Mouse (Mus musculus) midbrain, embryonic 12.5 days (tissue): Measurements from ENCODE around the gene Terb2. TPM values are rescaled to one million over a fixed set of nuclear protein-coding genes. Genes with fewer than 3 reads are reported as not detected.

Experiments used
- ATAC-seq: fragments of 200-750 bp; cut with Nextera tagmentation; 2 replicates; pipeline ENCODE4 v1.8.0; 2017; ENCODE audit warnings: low read depth, moderate TSS enrichment, moderate library complexity; ENCODE audit not compliant: low FRiP score
- H3K27ac ChIP-seq: fragments of 300-500 bp; sonication (generic); replicated peaks from 2 replicates; pipeline ENCODE4 v1.5.1; 2016; ENCODE audit warnings: mild to moderate bottlenecking
- H3K27me3 ChIP-seq: fragments of 300-500 bp; sonication (generic); 2 replicates; pipeline ENCODE4 v1.6.1; 2016; ENCODE audit warnings: mild to moderate bottlenecking
- H3K36me3 ChIP-seq: fragments of 300-500 bp; sonication (generic); 2 replicates; pipeline ENCODE4 v1.6.1; 2016
- H3K4me1 ChIP-seq: fragments of 300-500 bp; sonication (generic); 2 replicates; pipeline ENCODE4 v1.6.1; 2016
- H3K4me2 ChIP-seq: fragments of 300-500 bp; sonication (generic); replicated peaks from 2 replicates; pipeline ENCODE4 v1.6.1; 2016; ENCODE audit warnings: mild to moderate bottlenecking, moderate library complexity
- H3K4me3 ChIP-seq: fragments of 300-500 bp; sonication (generic); 2 replicates; pipeline ENCODE4 v1.5.1; 2016; ENCODE audit warnings: mild to moderate bottlenecking
- H3K9ac ChIP-seq: fragments of 300-500 bp; sonication (generic); replicated peaks from 2 replicates; pipeline ENCODE4 v1.6.1; 2016; ENCODE audit warnings: mild to moderate bottlenecking, moderate library complexity
- H3K9me3 ChIP-seq: fragments of 300-500 bp; sonication (generic); 2 replicates; pipeline ENCODE4 v1.6.1; 2016; ENCODE audit warnings: mild to moderate bottlenecking
- WGBS: fragments of 180-500 bp; shearing (Covaris S2); methylation state at CpG from one replicate; pipeline ENCODE4 v1.1.7; 2016; 5-methylcytosine and 5-hydroxymethylcytosine counted together
- polyA plus RNA-seq: library from polyadenylated mRNA; unstranded; fragments of >200 nt; fragmentation: Nextera tagmentation; extraction: Ambion mirVana; gene quantifications from 2 replicates; pipeline ENCODE4 v1.2.1, GENCODE M21; 2016

Terb2 gene
- polyA plus RNA-seq, 1 experiment from 2014 or later, result not detected

DNA sequence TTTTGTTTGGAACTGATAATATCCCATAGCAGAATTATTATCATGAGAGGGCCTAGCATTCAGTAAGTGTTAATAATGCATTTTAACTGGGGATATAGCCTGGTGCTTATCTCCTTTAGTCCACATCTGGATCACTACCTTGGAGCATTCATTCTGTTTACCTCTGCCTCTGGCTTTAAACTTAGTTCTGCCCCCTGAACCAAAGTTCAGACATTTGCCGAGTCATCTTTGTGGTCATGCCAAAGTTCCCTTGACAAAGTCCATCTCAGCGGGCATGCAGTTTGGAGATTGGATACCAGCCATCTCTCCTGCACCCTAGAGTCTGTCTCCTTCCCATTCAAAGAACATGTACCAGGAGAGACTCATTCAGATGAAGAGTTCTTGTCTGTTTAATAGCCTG lies 49.4 kb downstream of the Terb2 start:
- Histone ChIP-seq H3K9ac (no peak overlapping the region), H3K4me2 (peak overlapping the region; percentile 86), H3K36me3 (no peaks in the 10 kb centered on the region), H3K27me3 (no peaks in the 10 kb centered on the region), H3K4me3 (peak overlapping the region; percentile 56), H3K27ac (no peak overlapping the region), H3K4me1 (peaks cover 10% of the 10 kb centered on the region), H3K9me3 (no peaks in the 10 kb centered on the region)
- WGBS, result 83% methylated on average over 2 of the region's 2 CpGs
- ATAC-seq, result no peak

DNA sequence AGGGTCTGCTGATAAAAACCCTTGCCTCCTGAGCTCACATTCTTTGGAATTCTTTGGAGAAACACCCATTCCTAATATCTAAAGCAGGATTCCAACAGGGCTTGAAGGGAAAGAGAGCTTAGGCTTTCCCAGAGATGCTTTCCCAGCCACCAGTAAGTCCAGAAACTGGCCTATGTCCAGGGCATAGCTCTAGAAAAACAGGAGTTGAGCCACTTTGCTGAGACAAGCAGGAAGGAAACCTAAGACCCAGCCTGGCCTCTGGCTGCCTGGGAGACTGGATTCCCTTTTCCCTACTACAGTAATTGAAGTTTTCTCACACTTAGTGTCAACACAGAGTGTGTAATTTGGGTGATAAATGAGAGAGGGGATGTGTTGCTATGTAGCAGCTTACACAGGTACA lies 50.2 kb downstream of the Terb2 start:
- Histone ChIP-seq H3K4me2 (no peak overlapping the region), H3K4me1 (peaks cover 10% of the 10 kb centered on the region), H3K9ac (no peak overlapping the region), H3K36me3 (no peaks in the 10 kb centered on the region), H3K27ac (no peak overlapping the region), H3K9me3 (no peaks in the 10 kb centered on the region), H3K27me3 (no peaks in the 10 kb centered on the region), H3K4me3 (no peak overlapping the region)
- ATAC-seq, result no peak

GRCm38 (mm10) chr2:122237891-122238470 lies 51.9 kb downstream of the Terb2 start:
- H3K27ac ChIP-seq, result no peak overlapping the region
- H3K36me3 ChIP-seq, result no peaks in the 10 kb centered on the region
- no peak for ATAC-seq
- WGBS, result 93% methylated on average over 2 of the region's 2 CpGs
- no peak overlapping the region for H3K4me2 ChIP-seq
- H3K27me3 ChIP-seq, result no peaks in the 10 kb centered on the region
- peaks cover 10% of the 10 kb centered on the region for H3K4me1 ChIP-seq
- no peak overlapping the region for H3K4me3 ChIP-seq
- no peak overlapping the region for H3K9ac ChIP-seq
- H3K9me3 ChIP-seq, result no peaks in the 10 kb centered on the region

DNA sequence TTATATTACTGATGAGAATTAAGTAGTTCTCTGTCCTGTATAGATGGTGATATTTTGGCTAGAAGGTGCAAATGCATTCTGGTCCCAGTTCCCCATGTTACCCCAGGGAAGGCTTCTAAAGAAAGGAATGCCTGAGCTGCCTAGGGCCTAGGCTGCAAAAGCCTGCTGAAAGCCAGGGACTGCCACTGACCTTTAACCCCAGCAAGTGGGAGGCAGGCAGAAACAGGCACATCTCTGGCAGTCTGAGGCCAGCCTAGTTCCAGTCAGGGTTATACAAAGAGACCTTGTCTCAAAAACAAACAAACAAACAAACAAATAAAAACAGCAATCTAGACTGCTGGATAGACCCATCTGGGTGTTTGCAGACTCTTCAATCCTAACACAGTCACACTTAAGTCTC lies 54.7 kb downstream of the Terb2 start:
- no peak for ATAC-seq
- H3K9ac ChIP-seq, result no peak overlapping the region
- no peaks in the 10 kb centered on the region for H3K27me3 ChIP-seq
- H3K4me1 ChIP-seq, result 0 out of 2 replicates have a peak, but pooled peaks cover 2% of the 10 kb centered on the region
- no peaks in the 10 kb centered on the region for H3K9me3 ChIP-seq
- H3K27ac ChIP-seq, result no peak overlapping the region
- no peak overlapping the region for H3K4me3 ChIP-seq
- H3K36me3 ChIP-seq, result no peaks in the 10 kb centered on the region
- no peak overlapping the region for H3K4me2 ChIP-seq

DNA sequence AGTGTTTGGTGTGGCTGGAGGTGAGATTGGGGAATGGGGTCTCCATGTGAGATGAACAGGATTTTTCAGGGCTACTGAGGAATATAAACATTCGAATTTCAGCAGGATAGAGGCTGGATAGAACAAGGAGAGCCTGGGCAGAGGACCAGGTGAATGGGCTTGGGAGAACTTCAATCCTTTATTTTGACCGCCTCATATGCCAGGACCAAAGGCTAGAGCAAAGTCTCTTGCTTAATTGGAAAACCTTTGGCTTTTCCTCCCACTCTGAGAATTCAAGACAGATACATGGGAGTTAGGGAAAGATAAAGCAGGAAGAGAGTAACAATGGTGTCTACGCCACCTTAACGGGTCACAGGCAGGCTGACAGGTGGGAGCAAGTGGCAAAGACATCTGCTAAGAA lies 55.2 kb downstream of the Terb2 start:
- H3K36me3 ChIP-seq, result no peaks in the 10 kb centered on the region
- 0 out of 2 replicates have a peak, but pooled peaks cover 2% of the 10 kb centered on the region for H3K4me1 ChIP-seq
- H3K4me3 ChIP-seq, result no peak overlapping the region
- no peak overlapping the region for H3K9ac ChIP-seq
- no peak overlapping the region for H3K27ac ChIP-seq
- no peaks in the 10 kb centered on the region for H3K27me3 ChIP-seq
- no peak for ATAC-seq
- H3K9me3 ChIP-seq, result no peaks in the 10 kb centered on the region
- WGBS, result 92% methylated on average over 4 of the region's 4 CpGs
- H3K4me2 ChIP-seq, result no peak overlapping the region

GRCm38 (mm10) chr2:122241935-122242334 lies 55.9 kb downstream of the Terb2 start:
- ATAC-seq, result no peak
- no peaks in the 10 kb centered on the region for H3K9me3 ChIP-seq
- 0 out of 2 replicates have a peak, but pooled peaks cover 2% of the 10 kb centered on the region for H3K4me1 ChIP-seq
- no peaks in the 10 kb centered on the region for H3K36me3 ChIP-seq
- no peak overlapping the region for H3K4me2 ChIP-seq
- no peaks in the 10 kb centered on the region for H3K27me3 ChIP-seq
- H3K9ac ChIP-seq, result no peak overlapping the region
- 78% methylated on average over 6 of the region's 6 CpGs for WGBS
- no peak overlapping the region for H3K4me3 ChIP-seq
- H3K27ac ChIP-seq, result no peak overlapping the region

DNA sequence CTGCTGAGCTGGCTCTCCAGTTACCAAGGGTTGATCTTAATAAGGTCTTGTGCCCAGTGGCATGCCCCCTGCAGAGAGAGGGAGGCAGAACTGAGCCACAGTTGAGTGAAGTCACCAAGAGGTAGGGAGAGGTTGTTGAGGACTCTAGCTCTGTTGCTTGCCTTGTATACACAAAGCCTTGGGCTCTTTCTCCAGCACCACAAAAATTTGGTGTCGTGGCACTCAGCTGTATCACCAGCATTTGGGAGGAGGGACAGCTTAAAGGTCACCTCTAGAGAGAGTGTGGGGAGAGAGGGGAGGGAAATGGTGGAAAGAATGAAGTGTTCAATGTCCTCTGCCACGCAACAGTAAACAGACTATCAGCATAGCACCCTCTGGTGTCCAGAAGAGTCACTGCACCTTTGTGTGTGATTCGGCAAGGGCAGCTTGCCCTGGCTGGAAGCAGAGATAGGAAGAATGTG lies 57.6 kb downstream of the Terb2 start:
- peak; percentile 54; the same call in 1 of the 2 replicates for ATAC-seq
- H3K27me3 ChIP-seq, result no peaks in the 10 kb centered on the region
- no peak overlapping the region for H3K9ac ChIP-seq
- H3K36me3 ChIP-seq, result no peaks in the 10 kb centered on the region
- WGBS, result 5% methylated on average over 3 of the region's 3 CpGs
- H3K4me2 ChIP-seq, result no peak overlapping the region
- H3K9me3 ChIP-seq, result no peaks in the 10 kb centered on the region
- H3K4me1 ChIP-seq, result 0 out of 2 replicates have a peak, but pooled peaks cover 2% of the 10 kb centered on the region
- no peak overlapping the region for H3K27ac ChIP-seq
- no peak overlapping the region for H3K4me3 ChIP-seq

DNA sequence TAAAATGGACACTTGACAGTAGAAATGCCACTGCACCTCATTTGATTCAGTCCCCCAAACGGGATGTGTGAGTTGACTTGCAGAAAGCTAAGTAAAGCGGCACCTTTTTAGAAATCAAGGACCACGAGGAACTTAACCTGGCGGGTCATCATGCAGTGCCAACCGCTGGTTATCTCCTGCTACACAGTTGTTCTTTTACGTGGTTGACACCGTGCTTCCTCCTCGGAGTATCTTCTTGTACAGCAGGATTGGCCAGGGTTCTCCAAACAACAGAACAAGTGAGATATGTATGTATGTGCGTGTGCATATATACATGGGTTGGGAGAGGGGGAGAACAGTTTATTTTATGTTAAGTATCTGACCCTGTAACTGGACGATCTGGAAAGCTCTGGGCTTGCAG lies 61.7 kb downstream of the Terb2 start:
- Histone ChIP-seq H3K9me3 (no peaks in the 10 kb centered on the region), H3K36me3 (peaks cover 3% of the 10 kb centered on the region; the same call in 1 of the 2 replicates), H3K27ac (no peak overlapping the region), H3K4me1 (0 out of 2 replicates have a peak, but pooled peaks cover 2% of the 10 kb centered on the region), H3K9ac (no peak overlapping the region), H3K27me3 (no peaks in the 10 kb centered on the region), H3K4me2 (no peak overlapping the region), H3K4me3 (no peak overlapping the region)
- no peak for ATAC-seq
- WGBS, result 89% methylated on average over 10 of the region's 10 CpGs

DNA sequence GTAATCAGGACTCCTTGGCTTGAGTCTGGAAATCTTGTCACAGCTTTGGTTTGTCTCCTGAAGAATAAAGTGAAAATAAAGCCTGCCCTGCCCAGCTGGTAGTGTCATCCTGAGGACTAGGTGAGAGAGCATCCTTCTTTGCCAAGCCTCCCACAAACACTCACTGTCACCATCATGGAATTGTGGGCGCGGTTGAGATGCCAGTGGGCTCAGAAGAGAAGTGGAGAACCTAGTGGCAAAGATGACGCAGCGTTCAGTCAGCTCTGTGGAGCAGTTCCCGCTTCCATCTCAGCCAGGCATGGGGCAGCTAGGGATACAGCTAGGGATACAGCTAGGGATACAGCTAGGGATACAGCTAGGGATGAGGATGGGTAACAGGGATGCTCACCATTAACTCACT lies 69.9 kb downstream of the Terb2 start:
- H3K27me3 ChIP-seq, result no peaks in the 10 kb centered on the region
- H3K9me3 ChIP-seq, result no peaks in the 10 kb centered on the region
- H3K4me2 ChIP-seq, result no peak overlapping the region
- H3K4me1 ChIP-seq, result no peaks in the 10 kb centered on the region
- H3K36me3 ChIP-seq, result no peaks in the 10 kb centered on the region
- 98% methylated on average over 5 of the region's 5 CpGs for WGBS
- ATAC-seq, result no peak
- no peak overlapping the region for H3K4me3 ChIP-seq
- H3K9ac ChIP-seq, result no peak overlapping the region
- H3K27ac ChIP-seq, result no peak overlapping the region

Other genes starting within 250 kb of the Terb2 start
- 53.2 and 62.8 TPM in 2 replicates for gene Ctdspl2, start 230.3 kb upstream of the Terb2 start, polyA plus RNA-seq
- 0.29 and 0.63 TPM in 2 replicates for gene Mageb3, start 230.2 kb upstream of the Terb2 start, polyA plus RNA-seq
- 12.6 and 15.0 TPM in 2 replicates for gene Eif3j1, start 157.7 kb upstream of the Terb2 start, polyA plus RNA-seq
- gene Spg11, start 67.9 kb upstream of the Terb2 start, polyA plus RNA-seq, result 15.0 and 16.4 TPM in 2 replicates
- 107 and 122 TPM in 2 replicates for gene B2m, start 38.6 kb upstream of the Terb2 start, polyA plus RNA-seq
- gene Trim69, start 25.6 kb upstream of the Terb2 start, polyA plus RNA-seq, result not detected in 2 replicates
- gene Patl2, start 83 bp upstream of the Terb2 start, polyA plus RNA-seq, result not detected in 2 replicates
- gene Sord, start 48.5 kb downstream of the Terb2 start, polyA plus RNA-seq, result 24.6 and 25.3 TPM in 2 replicates
- not detected in 2 replicates for gene Duox2, start 112.2 kb downstream of the Terb2 start, polyA plus RNA-seq
- gene Duoxa2, start 112.6 kb downstream of the Terb2 start, polyA plus RNA-seq, result not detected in 2 replicates
- 0.43 and 0.64 TPM in 2 replicates for gene Duoxa1, start 127.5 kb downstream of the Terb2 start, polyA plus RNA-seq
- 0.12 and 0.18 TPM in 2 replicates for gene Duox1, start 129.4 kb downstream of the Terb2 start, polyA plus RNA-seq
- 9.2 TPM in 2 replicates for gene Shf, start 182.9 kb downstream of the Terb2 start, polyA plus RNA-seq
- gene Slc28a2, start 240.2 kb downstream of the Terb2 start, polyA plus RNA-seq, result not detected in 2 replicates